Mouse (Mus musculus) left cerebral cortex, postnatal 25 days (tissue): ENCODE data around the gene Rbbp4. TPM values are rescaled to one million over a fixed set of nuclear protein-coding genes. Genes with fewer than 3 reads are reported as not detected.

Source experiments
- DNase-seq, 2 experiments: peaks; one replicate each; pipeline ENCODE4 v3.0.0; 2022; ENCODE audit warnings: low spot score in 2 of 2, mixed read lengths in 1 of 2
- intact Hi-C: fragments of 180-260 bp; cut with DNase I; formaldehyde crosslinking; loops from one replicate; pipeline ENCODE4 v1.15.1; 2025
- microRNA-seq, 2 experiments: library from miRNA; unstranded; fragments of <30 nt; microRNA quantifications; one replicate each; pipeline ENCODE4 v1.2.0; 2022
- total RNA-seq, 2 experiments: library from RNA; stranded (reverse); gene quantifications; 2 replicates each; pipeline ENCODE4 v1.2.3; 2021

The Rbbp4 gene
- total RNA-seq, 2 experiments from 2014 or later, result 121 to 127 TPM

DNA sequence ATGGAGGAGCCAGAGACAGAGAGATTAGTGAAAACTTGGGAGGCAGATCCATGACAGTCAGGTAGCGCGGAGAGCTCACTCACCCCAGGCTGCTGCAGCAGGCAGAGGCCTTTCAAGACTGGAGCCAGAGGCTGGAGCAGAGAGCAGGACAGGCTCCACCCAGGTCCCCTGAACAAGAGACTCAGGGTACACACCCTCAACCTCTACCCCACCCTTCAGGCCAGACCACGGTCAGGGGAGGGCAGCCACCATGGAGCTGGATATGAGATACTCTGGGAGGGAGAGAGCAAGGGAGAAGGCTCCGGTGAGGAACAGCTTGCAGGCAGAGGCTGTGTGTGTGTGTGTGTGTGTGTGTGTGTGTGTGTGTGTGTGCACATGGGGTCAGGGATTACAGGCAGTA is 69.0 kb downstream of the Rbbp4 start:
- intact Hi-C loops, result no loop called here
- DNase-seq, result no peak

DNA sequence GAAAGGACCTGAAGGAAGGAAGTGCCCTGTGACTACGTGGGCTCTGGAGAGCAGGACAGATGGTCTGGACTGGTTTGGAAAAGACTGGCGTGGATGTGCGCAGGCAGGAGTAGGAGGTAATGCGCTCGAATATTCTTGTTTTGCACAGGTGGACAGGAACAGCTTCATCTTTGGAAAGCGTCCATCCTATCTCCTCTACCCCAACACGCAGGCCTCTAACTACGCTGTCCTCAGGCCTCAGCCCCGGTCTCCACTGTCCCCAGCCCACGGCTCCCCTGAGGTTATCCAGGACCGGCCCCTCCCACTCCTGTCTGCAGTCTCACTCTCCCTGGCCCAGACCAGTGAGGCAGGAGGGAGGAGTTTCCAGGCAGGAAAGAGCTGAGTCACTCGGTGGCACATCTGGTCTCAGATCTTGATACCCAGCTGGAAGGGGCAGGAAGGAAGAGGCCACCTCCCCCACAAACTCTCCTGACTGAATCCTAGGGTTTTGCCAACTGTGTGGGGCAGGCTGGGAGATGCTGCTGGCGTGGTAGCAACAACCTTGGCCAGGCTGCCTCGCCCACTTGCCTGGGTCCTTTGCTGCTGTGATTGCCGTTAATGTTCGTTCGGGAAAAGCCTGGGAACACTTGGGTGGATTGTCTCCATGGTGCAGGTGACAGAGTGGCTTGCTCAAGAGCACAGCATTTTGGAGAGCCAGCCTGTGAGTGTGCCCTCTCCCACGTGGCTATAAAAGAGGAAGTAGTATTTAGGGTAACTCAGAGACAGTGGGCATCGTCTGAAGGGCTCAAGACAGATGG is 71.7 kb downstream of the Rbbp4 start:
- intact Hi-C loops, result loop anchor here (2.0 kb wide), 1 partner anchor 25 kb away; no protein-coding TSS in a partner anchor
- DNase-seq, result peak; percentile 59 to 83

DNA sequence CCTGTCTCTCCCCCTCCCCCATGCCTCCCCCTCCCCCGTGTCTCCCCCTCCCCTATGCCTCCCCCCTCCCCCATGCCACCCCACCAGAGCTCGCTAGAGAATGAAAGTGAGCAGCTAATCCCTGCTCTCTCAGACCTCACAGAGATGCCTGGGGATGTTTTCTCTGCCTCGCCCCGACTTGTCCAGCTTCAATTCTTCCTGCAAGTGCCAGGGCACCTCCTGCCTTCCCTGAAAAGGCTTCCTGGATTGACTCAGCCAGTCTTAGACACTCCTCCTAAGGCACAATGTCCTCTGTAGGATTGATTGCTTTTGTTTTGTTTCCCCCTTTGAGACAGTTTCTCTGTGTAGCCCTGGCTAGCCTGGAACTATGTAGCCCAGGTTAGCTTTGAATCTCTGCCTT is 74.0 kb downstream of the Rbbp4 start, which contains the start of gene C77080:
C77080 (minus strand) TSS at position 209 of the 400 bp plus-strand sequence.
- intact Hi-C loops, result no loop called here
- DNase-seq, result no peak

DNA sequence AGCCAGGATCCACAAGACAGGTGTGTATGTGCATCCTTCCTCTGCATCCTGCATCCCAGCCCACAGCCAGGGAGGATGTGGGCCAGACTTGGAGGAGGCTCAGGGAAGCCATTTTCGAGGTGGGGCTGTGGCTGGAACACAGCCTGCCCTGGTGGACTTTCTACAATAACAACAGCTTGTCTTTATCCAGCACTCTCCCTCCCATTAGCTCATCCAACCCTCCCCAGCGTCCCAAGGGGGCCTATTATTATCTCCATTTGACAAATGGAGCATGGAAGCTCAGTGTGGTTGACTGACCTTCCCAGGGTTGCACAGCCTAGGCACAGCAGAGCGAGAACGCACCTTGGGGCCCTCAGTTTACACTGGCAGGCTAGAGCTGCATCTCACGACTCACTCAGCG is 74.5 kb downstream of the Rbbp4 start:
- intact Hi-C loops, result no loop called here

DNA sequence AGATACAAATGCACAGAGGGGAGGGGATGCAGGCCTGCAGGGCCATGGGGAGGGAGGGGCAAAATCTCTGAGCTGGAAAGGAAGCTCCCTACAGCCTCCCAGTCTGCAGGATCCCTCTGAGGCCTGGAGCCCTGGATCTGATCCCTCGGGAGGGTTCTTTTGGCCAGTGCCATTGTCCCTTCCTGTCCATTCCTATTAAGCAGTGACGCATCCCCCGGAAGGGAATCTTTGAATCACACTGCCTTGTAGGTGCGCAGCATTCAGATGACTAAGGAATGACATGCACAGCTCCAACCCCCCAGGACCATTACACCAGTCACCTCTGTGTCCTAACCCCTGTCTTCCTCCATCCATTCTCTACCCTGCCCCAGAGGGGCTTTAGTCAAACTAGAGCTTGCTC is 76.1 kb downstream of the Rbbp4 start:
- DNase-seq, result no peak
- intact Hi-C loops, result no loop called here

More for the DNA sequence above, 74.5 kb downstream of the Rbbp4 start:
- no peak for DNase-seq

Small RNA genes lying within 50 kb of the gene (microRNA-seq; reads per million reads assigned to microRNA genes)
- gene Gm22994, result 0 reads per million in 2 experiments

Other genes with a start within 250 kb of the Rbbp4 start
- gene Tmem54, start 229.8 kb downstream of the Rbbp4 start, total RNA-seq, result not detected
- 100 to 1,000 TPM; 621 to 724 TPM for gene Hpca, start 213.3 kb downstream of the Rbbp4 start, total RNA-seq
- gene Fndc5, start 198.4 kb downstream of the Rbbp4 start, total RNA-seq, result 10 to 100 TPM; 56.2 to 63.4 TPM
- 10 to 100 TPM; 37.8 to 41.2 TPM for gene S100pbp, start 145.6 kb downstream of the Rbbp4 start, total RNA-seq
- 10 to 100 TPM; 85.3 to 96.2 TPM for gene Yars, start 145.6 kb downstream of the Rbbp4 start, total RNA-seq
- gene C77080, start 74.0 kb downstream of the Rbbp4 start, total RNA-seq, result 10 to 100 TPM; 19.5 to 28.2 TPM
- gene Sync, start 47.8 kb downstream of the Rbbp4 start, total RNA-seq, result 1 to 10 TPM; 1.4 to 1.6 TPM
- gene Zbtb8os, start 325 bp upstream of the Rbbp4 start, total RNA-seq, result 10 to 100 TPM; 23.8 to 26.4 TPM
- gene Zbtb8a, start 42.7 kb upstream of the Rbbp4 start, total RNA-seq, result 1 to 10 TPM; 5.8 to 5.9 TPM
- gene Zbtb8b, start 105.5 kb upstream of the Rbbp4 start, total RNA-seq, result 1 to 10 TPM; 4.5 to 4.6 TPM
- gene Bsdc1, start 126.2 kb upstream of the Rbbp4 start, total RNA-seq, result 10 to 100 TPM; 51.7 to 58.8 TPM
- gene Tssk3, start 155.7 kb upstream of the Rbbp4 start, total RNA-seq, result under 1 TPM; 0.25 to 0.37 TPM
- not detected for gene Fam229a, start 155.8 kb upstream of the Rbbp4 start, total RNA-seq
- gene Marcksl1, start 178.2 kb upstream of the Rbbp4 start, total RNA-seq, result 100 to 1,000 TPM; 196 to 227 TPM
- gene Hdac1, start 207.3 kb upstream of the Rbbp4 start, total RNA-seq, result 10 to 100 TPM; 28.5 to 31.6 TPM
- gene Lck, start 238.3 kb upstream of the Rbbp4 start, total RNA-seq, result 1 to 10 TPM; 2.5 to 2.7 TPM
- gene Fam167b, start 243.2 kb upstream of the Rbbp4 start, total RNA-seq, result under 1 TPM in 1 of 2 experiments, not detected in 1; 0.50 TPM